Mouse (Mus musculus): ENCODE measurements around the gene Adam15.

DNA sequence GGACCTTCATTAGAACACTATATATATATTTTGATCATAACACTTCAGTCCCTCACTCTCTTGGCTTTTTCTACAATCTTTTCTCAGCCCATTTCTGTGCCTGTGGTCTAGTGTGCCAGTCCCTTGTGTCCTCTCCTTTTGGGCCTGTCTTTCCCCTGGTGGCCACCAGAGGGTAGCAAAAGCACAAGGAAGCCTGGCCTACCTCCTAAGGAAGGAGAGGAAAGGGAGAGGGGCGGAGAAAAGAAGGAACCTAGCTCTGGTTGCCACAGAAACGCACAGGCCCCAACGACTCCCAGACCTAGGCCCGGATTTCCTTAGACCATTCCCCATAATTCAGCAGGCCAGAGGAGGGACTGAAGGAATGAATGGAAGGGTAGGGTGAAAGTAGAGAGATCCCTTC lies 33.0 kb downstream of the Adam15 start:
- TF ChIP-seq E2F4 (IDR thresholded peaks at IDR 0.05; ENCODE audit: insufficient read depth) (no peak), POLR2A (IDR thresholded peaks at IDR 0.05; ENCODE audit: insufficient read length, low read depth) (no peak), USF1 (IDR thresholded peaks at IDR 0.05; ENCODE audit: low read depth) (no peak), TCF12 (IDR thresholded peaks at IDR 0.05; ENCODE audit: insufficient read depth, poor library complexity, severe bottlenecking) (no peak), MYOG (IDR thresholded peaks at IDR 0.05; ENCODE audit: control insufficient read depth in 1 of 3, insufficient read depth in 1 of 3, insufficient read length in 2 of 3, low read depth in 2 of 3) (no peak), TCF3 (IDR thresholded peaks at IDR 0.05; ENCODE audit: insufficient read length, low read depth) (no peak), SRF (IDR thresholded peaks at IDR 0.05; ENCODE audit: control insufficient read depth, insufficient read length, low read depth) (no peak)
